Mouse (Mus musculus): ENCODE data around the gene Ptprm.

DNA sequence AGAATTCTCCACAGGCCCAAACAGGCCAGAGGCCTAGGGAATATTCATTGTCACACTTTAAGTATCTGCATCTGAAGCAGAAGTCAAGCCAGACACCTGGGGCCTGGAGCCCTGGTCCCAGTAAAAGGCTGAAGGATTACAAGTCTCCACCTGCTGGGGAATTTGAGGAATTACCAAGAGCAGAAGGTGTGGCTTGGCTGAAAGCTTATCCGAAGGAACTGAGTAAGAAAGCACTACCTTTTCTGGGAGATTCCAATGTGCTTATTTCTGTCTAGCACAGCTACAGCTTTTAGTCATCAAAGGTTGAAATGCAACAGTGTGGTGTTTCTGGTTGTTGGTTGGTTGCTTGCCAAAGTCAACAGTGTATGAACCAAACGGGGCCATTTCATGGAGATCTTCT, 178.4 kb downstream of the Ptprm start:
- no peak for TF ChIP-seq CTCF (IDR thresholded peaks at IDR 0.05; ENCODE audit: insufficient read depth, low read depth, low read length)
- TF ChIP-seq POLR2A (IDR thresholded peaks at IDR 0.05; ENCODE audit: insufficient read depth, low read depth, low read length): no peak
